Mouse (Mus musculus): ENCODE results near the gene Cend1.

DNA sequence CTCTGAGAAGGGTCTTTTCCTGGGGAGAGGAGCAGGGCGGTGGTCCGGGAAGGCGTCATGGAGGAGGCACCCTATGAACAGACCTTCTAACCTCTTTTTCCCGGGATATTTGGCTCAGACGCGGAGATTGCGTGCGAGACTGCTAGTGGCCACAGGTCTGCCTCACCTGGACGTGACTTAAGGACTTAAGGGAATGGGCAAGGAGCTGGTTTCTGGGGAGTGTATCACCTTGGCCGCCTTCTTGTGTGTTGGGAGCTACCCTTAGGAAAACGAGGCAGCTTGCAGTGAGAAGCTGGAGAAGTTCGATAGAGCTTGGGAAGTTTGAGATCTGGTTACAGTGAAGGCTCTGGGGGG lies 46.5 kb upstream of the Cend1 start:
- TF ChIP-seq GATA1 (IDR thresholded peaks at IDR 0.05; ENCODE audit: borderline replicate concordance, low read length): no peak
- no peak for TF ChIP-seq FLI1 (IDR thresholded peaks at IDR 0.05; ENCODE audit: low read length)

All from megakaryocyte, embryonic 14.5 days (primary cell).